17 mouse cellular contexts compared by ENCODE assay signal in the genomic region with DNA sequence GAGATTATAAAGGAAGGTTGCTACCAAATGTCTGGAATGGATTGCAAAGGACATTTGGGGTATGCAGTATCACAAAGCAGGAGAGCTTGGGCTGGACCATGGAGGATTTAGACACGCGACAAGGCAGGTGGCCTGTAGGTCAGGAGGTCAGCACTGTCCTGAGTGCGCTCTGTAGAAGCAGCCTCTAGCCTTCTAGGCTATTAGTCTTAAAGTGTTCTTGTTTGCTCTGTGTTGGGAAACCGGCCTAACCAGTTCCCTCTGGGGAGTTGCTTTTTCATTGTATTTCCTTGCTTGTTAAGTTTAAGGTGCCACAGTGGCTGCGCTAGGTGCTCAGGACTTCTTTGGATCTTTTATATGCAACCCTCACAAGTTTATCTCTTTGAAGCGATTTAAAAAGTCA. TPM values are rescaled to one million over a fixed set of nuclear protein-coding genes. Genes with fewer than 3 reads are reported as not detected.
DNase-seq lines count a peak whose midpoint lies in the region; ATAC-seq lines count a peak whose summit lies in the region.
"Had no signal": no experiment of that assay in that cellular context is flagged by ENCODE, and none has a peak within 500 bp of the region (broad histone marks: within the 10 kb centered on the region; RNA-seq: fewer than 3 reads in every experiment).

No protein-coding gene starts in this region.

- no peak overlapping the region for H3K27ac ChIP-seq in forebrain, embryonic 13.5 days
- H3K27ac ChIP-seq: embryonic facial prominence, embryonic 15.5 days; forebrain, embryonic 12.5 days; heart, embryonic 10.5 days; liver, embryonic 12.5 days had no signal

- no peak overlapping the region for H3K9ac ChIP-seq in forebrain, embryonic 13.5 days
- H3K9ac ChIP-seq: embryonic facial prominence, embryonic 15.5 days; forebrain, embryonic 12.5 days; liver, embryonic 12.5 days had no signal

- H3K4me1 ChIP-seq in forebrain, embryonic 13.5 days = no peaks in the 10 kb centered on the region
- H3K4me1 ChIP-seq: embryonic facial prominence, embryonic 15.5 days; heart, embryonic 10.5 days; liver, embryonic 12.5 days had no signal

- no peaks in the 10 kb centered on the region for H3K9me3 ChIP-seq in forebrain, embryonic 13.5 days (replicated peaks)
- H3K9me3 ChIP-seq: embryonic facial prominence, embryonic 15.5 days; forebrain, embryonic 12.5 days; heart, embryonic 10.5 days; liver, embryonic 12.5 days had no signal

- 80% methylated on average over 6 of the region's 6 CpGs for WGBS in forebrain, embryonic 13.5 days

- no peak overlapping the region for H3K4me2 ChIP-seq in forebrain, embryonic 13.5 days
- H3K4me2 ChIP-seq: embryonic facial prominence, embryonic 15.5 days; forebrain, embryonic 12.5 days; liver, embryonic 12.5 days had no signal

- no peak overlapping the region for H3K4me3 ChIP-seq in forebrain, embryonic 13.5 days
- H3K4me3 ChIP-seq: embryonic facial prominence, embryonic 15.5 days; forebrain, embryonic 12.5 days; heart, embryonic 10.5 days; liver, embryonic 12.5 days; myocyte had no signal

- no peaks in the 10 kb centered on the region for H3K27me3 ChIP-seq in forebrain, embryonic 13.5 days
- H3K27me3 ChIP-seq: embryonic facial prominence, embryonic 15.5 days had no signal

- peaks cover 24% of the 10 kb centered on the region for H3K36me3 ChIP-seq in forebrain, embryonic 13.5 days (ENCODE audit: poor library complexity, severe bottlenecking)
- H3K36me3 ChIP-seq: embryonic facial prominence, embryonic 15.5 days; liver, embryonic 12.5 days had no signal

- ATAC-seq in forebrain, embryonic 13.5 days = no peak
- ATAC-seq: liver, embryonic 12.5 days had no signal

- DNase-seq in urinary bladder, postnatal 25 days (ENCODE audit: low spot score) = peak; percentile 11
- DNase-seq in urinary bladder, adult 2 months (ENCODE audit: low spot score) = no peak
- peak; percentile 23 to 37 for DNase-seq in kidney, postnatal 36 days
- DNase-seq in lung, postnatal 25 days (ENCODE audit: low spot score) = peak; percentile 66
- DNase-seq in cerebellum, adult 18-20 months = no peak
- no peak for DNase-seq in right cerebral cortex, postnatal 4 days
- DNase-seq in cerebellum, adult 8-10 months = no peak
- DNase-seq: cerebellum, postnatal 36 days; heart, postnatal 36 days; layer of hippocampus, adult 9-11 months; thymus, postnatal 36 days had no signal

RNA-seq across cellular contexts. Expression of gene Dlg3, which starts 34.5 kb away (rescaled TPM):
- 29.3 and 33.7 TPM in 2 replicates for polyA plus RNA-seq in urinary bladder, adult 2 months (2012; rRNA removed)
- polyA plus RNA-seq in forebrain, embryonic 13.5 days (2015; fragmentation: Nextera tagmentation; extraction: Ambion mirVana) = 10.4 and 14.2 TPM in 2 replicates

Comparison
In these comparisons a context has a peak if more than half of its experiments do, and no peak if none do; other contexts are left out.
1. DNase-seq: peak in urinary bladder, postnatal 25 days (single experiment), kidney, postnatal 36 days (2 of 2) and lung, postnatal 25 days (single experiment); none in urinary bladder, adult 2 months (single experiment), cerebellum, adult 18-20 months (0 of 2), right cerebral cortex, postnatal 4 days (single experiment) and cerebellum, adult 8-10 months (single experiment).